In the genomic region with DNA sequence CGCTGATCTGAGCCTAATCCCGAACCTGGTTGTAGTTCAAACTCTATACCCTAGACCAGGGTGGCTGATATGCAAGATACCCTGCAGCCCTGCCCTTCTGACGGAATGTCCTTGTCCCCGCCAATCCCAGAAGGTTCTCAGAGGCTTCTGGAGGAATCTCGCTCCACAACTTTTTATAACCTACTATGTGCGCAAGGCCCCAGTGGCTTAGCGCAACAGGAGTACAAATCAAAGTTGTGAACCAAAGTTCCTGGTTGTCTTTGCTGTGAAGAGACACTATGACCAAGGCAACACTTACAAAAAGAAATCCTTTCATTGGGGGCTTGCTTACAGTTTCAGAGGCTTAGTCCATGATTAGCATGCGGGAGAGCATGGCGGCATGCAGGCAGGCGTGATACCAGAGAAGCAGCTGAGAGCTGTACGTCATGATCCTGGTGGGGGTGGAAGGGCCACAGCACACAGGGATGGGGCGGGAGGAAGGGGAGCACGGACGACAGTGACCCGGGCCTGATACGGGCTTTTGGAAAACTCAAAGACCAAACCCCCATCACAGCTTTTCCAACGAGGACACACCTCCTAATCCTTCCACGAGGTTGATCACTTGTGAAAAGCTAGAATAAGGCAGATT, we compare ENCODE assay signal across 8 mouse cellular contexts. TPM values are rescaled to one million over a fixed set of nuclear protein-coding genes. Genes with fewer than 3 reads are reported as not detected.
DNase-seq lines count a peak whose midpoint lies in the region; ATAC-seq and TF ChIP-seq lines count a peak whose summit lies in the region.

No protein-coding gene starts in this region.

- H3K79me2 ChIP-seq in heart, adult 2 months (replicated peaks; ENCODE audit: control insufficient read depth, insufficient read depth, low read length) = peaks cover 7% of the 10 kb centered on the region

- H3K9ac ChIP-seq in heart, embryonic 12.5 days = no peak overlapping the region
- H3K9ac ChIP-seq in heart, adult 2 months (ENCODE audit: low read depth, low read length) = no peak overlapping the region
- H3K9ac ChIP-seq in ES-E14 (ENCODE audit: insufficient read depth, low read depth, low read length, poor library complexity, severe bottlenecking) = peak overlapping the region; percentile 41
- no peak overlapping the region for H3K9ac ChIP-seq in forebrain, embryonic 14.5 days (ENCODE audit: low read length)
- H3K9ac ChIP-seq in liver, embryonic 14.5 days (replicated peaks) = no peak overlapping the region

- DNase-seq in heart, adult 2 months = no peak
- no peak for DNase-seq in ES-E14 (ENCODE audit: low read depth, low spot score)
- no peak for DNase-seq in forebrain, embryonic 14.5 days (ENCODE audit: low spot score)
- DNase-seq in liver, embryonic 14.5 days (ENCODE audit: low read depth in 3 of 3, low spot score in 3 of 3) = no peak
- DNase-seq in adrenal gland, postnatal 36 days = no peak
- DNase-seq in embryo, embryonic 9.5 days (ENCODE audit: extremely low spot score) = no peak
- DNase-seq in gastrocnemius, adult 8-10 months (ENCODE audit: low spot score in 2 of 2) = no peak

- no peaks in the 10 kb centered on the region for H3K9me3 ChIP-seq in heart, embryonic 12.5 days (replicated peaks)
- H3K9me3 ChIP-seq in ES-E14 (ENCODE audit: control insufficient read depth, insufficient read depth, low read depth, low read length) = no peaks in the 10 kb centered on the region
- no peaks in the 10 kb centered on the region for H3K9me3 ChIP-seq in forebrain, embryonic 14.5 days (replicated peaks; ENCODE audit: control insufficient read depth, low read length)
- H3K9me3 ChIP-seq in liver, embryonic 14.5 days (ENCODE audit: control insufficient read depth, low read length) = no peaks in the 10 kb centered on the region

- H3K4me1 ChIP-seq in heart, embryonic 12.5 days (replicated peaks) = peaks cover 37% of the 10 kb centered on the region
- H3K4me1 ChIP-seq in heart, adult 2 months (ENCODE audit: control insufficient read depth, insufficient read depth, low read length) = peaks cover 6% of the 10 kb centered on the region
- H3K4me1 ChIP-seq in ES-E14 (ENCODE audit: control insufficient read depth in 2 of 2, insufficient read depth in 2 of 2, low read length in 2 of 2, poor library complexity in 1 of 2) = peaks cover 2 to 7% of the 10 kb centered on the region in 2 experiments; a peak in 1 of 4 replicates
- H3K4me1 ChIP-seq in forebrain, embryonic 14.5 days (ENCODE audit: control insufficient read depth, insufficient read depth, low read length) = peaks cover 8% of the 10 kb centered on the region
- peaks cover 27% of the 10 kb centered on the region in 2 experiments for H3K4me1 ChIP-seq in liver, embryonic 14.5 days (replicated peaks; ENCODE audit: control insufficient read depth in 2 of 2, insufficient read depth in 2 of 2, low read length in 1 of 2)

- 66% methylated on average over 18 of the region's 18 CpGs for WGBS in heart, embryonic 12.5 days
- WGBS in heart, adult 2 months = 67% methylated on average over 18 of the region's 18 CpGs
- WGBS in forebrain, embryonic 14.5 days = 73% methylated on average over 18 of the region's 18 CpGs
- WGBS in liver, embryonic 14.5 days (ENCODE audit: insufficient replicate concordance) = 67% methylated on average over 18 of the region's 18 CpGs

- intact Hi-C loops in heart, adult 2 months (cut with DNase I) = loop anchor here (2.0 to 5.0 kb wide), 2 partner anchors 60 to 116 kb away; partner anchors contain the start of genes Sdhb and Szrd1

- TF ChIP-seq EP300 in heart, adult 2 months (IDR thresholded peaks at IDR 0.05; ENCODE audit: insufficient read depth, low read depth, low read length) = no peak
- TF ChIP-seq EP300 in liver, embryonic 14.5 days (IDR thresholded peaks at IDR 0.05; ENCODE audit: low read depth) = no peak

- H3K4me2 ChIP-seq in heart, embryonic 12.5 days = no peak overlapping the region
- no peak overlapping the region for H3K4me2 ChIP-seq in forebrain, embryonic 14.5 days (ENCODE audit: low read length)
- H3K4me2 ChIP-seq in liver, embryonic 14.5 days (ENCODE audit: low read depth) = peak overlapping the region; percentile 17; the same call in 1 of the 2 replicates

- peaks cover 11% of the 10 kb centered on the region; the same call in 1 of the 2 replicates for H3K36me3 ChIP-seq in heart, embryonic 12.5 days
- H3K36me3 ChIP-seq in heart, adult 2 months (ENCODE audit: control insufficient read depth, insufficient read depth, low read length) = no peaks in the 10 kb centered on the region
- H3K36me3 ChIP-seq in ES-E14 (ENCODE audit: control insufficient read depth, insufficient read depth, low read length, poor library complexity, severe bottlenecking) = peaks cover 1% of the 10 kb centered on the region; the same call in 1 of the 2 replicates
- peaks cover 7% of the 10 kb centered on the region for H3K36me3 ChIP-seq in forebrain, embryonic 14.5 days (ENCODE audit: control insufficient read depth, insufficient read depth, low read length)
- peaks cover 3% of the 10 kb centered on the region for H3K36me3 ChIP-seq in liver, embryonic 14.5 days (replicated peaks; ENCODE audit: control insufficient read depth, insufficient read depth, low read depth)

- no peak for TF ChIP-seq POLR2A in heart, adult 2 months (IDR thresholded peaks at IDR 0.05; ENCODE audit: insufficient read depth, low read depth, low read length)

- no peaks in the 10 kb centered on the region for H3K27me3 ChIP-seq in heart, embryonic 12.5 days (replicated peaks)
- no peaks in the 10 kb centered on the region for H3K27me3 ChIP-seq in heart, adult 2 months (ENCODE audit: control insufficient read depth, insufficient read depth, low read length)
- H3K27me3 ChIP-seq in forebrain, embryonic 14.5 days (replicated peaks; ENCODE audit: control insufficient read depth, insufficient read depth, low read length) = no peaks in the 10 kb centered on the region
- H3K27me3 ChIP-seq in liver, embryonic 14.5 days (ENCODE audit: control insufficient read depth, insufficient read depth, low read length) = no peaks in the 10 kb centered on the region

- no peak for TF ChIP-seq CTCF in heart, adult 2 months (IDR thresholded peaks at IDR 0.05)
- no peak for TF ChIP-seq CTCF in liver, embryonic 14.5 days (IDR thresholded peaks at IDR 0.05; ENCODE audit: low read depth)

- no peak overlapping the region for H3K27ac ChIP-seq in heart, embryonic 12.5 days (ENCODE audit: poor library complexity, severe bottlenecking)
- no peak overlapping the region; the same call in 1 of the 2 replicates for H3K27ac ChIP-seq in heart, adult 2 months
- no peak overlapping the region for H3K27ac ChIP-seq in ES-E14 (ENCODE audit: insufficient read depth, low read depth, low read length, poor library complexity, severe bottlenecking)
- H3K27ac ChIP-seq in forebrain, embryonic 14.5 days (ENCODE audit: low read depth, low read length) = no peak overlapping the region
- no peak overlapping the region for H3K27ac ChIP-seq in liver, embryonic 14.5 days

- 0 out of 2 replicates have a peak overlapping the region, but pooled peaks have one; percentile 88 for H3K4me3 ChIP-seq in heart, embryonic 12.5 days
- H3K4me3 ChIP-seq in heart, adult 2 months = no peak overlapping the region; the same call in 1 of the 2 replicates
- H3K4me3 ChIP-seq in ES-E14 (ENCODE audit: insufficient read depth in 1 of 2, low read depth in 1 of 2, low read length in 2 of 2, poor library complexity in 1 of 2, severe bottlenecking in 1 of 2) = peak overlapping the region; percentile 50 to 87; a peak in 3 of 4 replicates
- H3K4me3 ChIP-seq in forebrain, embryonic 14.5 days (ENCODE audit: low read depth, low read length) = no peak overlapping the region
- H3K4me3 ChIP-seq in liver, embryonic 14.5 days (ENCODE audit: insufficient read depth in 1 of 2, low read depth in 2 of 2, low read length in 2 of 2) = peak overlapping the region in 1 of 2 experiments; percentile 96; a peak in 1 of 4 replicates

- ATAC-seq in heart, embryonic 12.5 days (ENCODE audit: insufficient number of reproducible peaks, low FRiP score) = no peak
- peak; percentile 44 for ATAC-seq in forebrain, embryonic 14.5 days
- no peak for ATAC-seq in liver, embryonic 14.5 days (ENCODE audit: insufficient read depth)

- in situ Hi-C loops in ES-E14 (cut with MboI; ENCODE audit: low sequenced_read_pairs in 2 of 2, unreplicated experiment in 2 of 2) = no loop called here

TF ChIP-seq in ES-E14, 5 proteins besides CTCF, POLR2A, EP300 and RAD21 (continues in another document):
- TF ChIP-seq MAFK (IDR thresholded peaks at IDR 0.05; ENCODE audit: insufficient read depth, low read depth, low read length) = no peak
- no peak for TF ChIP-seq ZC3H11A (IDR thresholded peaks at IDR 0.05; ENCODE audit: borderline replicate concordance, low read depth, low read length)

RNA-seq across cellular contexts. Expression of gene Necap2, which starts 0.5 kb away (rescaled TPM):
- polyA plus RNA-seq in heart, embryonic 12.5 days (2016; fragmentation: Nextera tagmentation; extraction: Ambion mirVana) = 43.2 and 44.3 TPM in 2 replicates
- total RNA-seq in heart, adult 2 months (2021) = 10 to 100 TPM; 13.9 to 14.9 TPM
- 21.2 and 24.5 TPM in 2 replicates for polyA plus RNA-seq in heart, adult 2 months (2012; rRNA removed)
- 28.3 and 36.3 TPM in 2 replicates for total RNA-seq in ES-E14 (2012; rRNA removed)
- polyA plus RNA-seq in forebrain, embryonic 14.5 days (2014; fragmentation: Nextera tagmentation; extraction: Ambion mirVana) = 36.6 and 41.8 TPM in 2 replicates
- polyA plus RNA-seq in liver, embryonic 14.5 days (2012; rRNA removed) = 58.9 and 60.3 TPM in 2 replicates
- 88.7 and 99.5 TPM in 2 replicates for polyA plus RNA-seq in liver, embryonic 14.5 days (2014; fragmentation: Nextera tagmentation; extraction: Ambion mirVana)
- 10 to 100 TPM; 61.4 to 61.9 TPM for total RNA-seq in adrenal gland, postnatal 36 days (2021)
- 10 to 100 TPM; 12.0 to 19.2 (median 13.8) TPM for total RNA-seq in gastrocnemius, adult 8-10 months (2022)

RNA-seq across cellular contexts. Expression of gene Spata21, which starts 9.5 kb away (rescaled TPM):
- not detected in 2 replicates for polyA plus RNA-seq in heart, embryonic 12.5 days (2016; fragmentation: Nextera tagmentation; extraction: Ambion mirVana)
- total RNA-seq in heart, adult 2 months (2021) = not detected
- 0.16 and 0.20 TPM in 2 replicates for polyA plus RNA-seq in heart, adult 2 months (2012; rRNA removed)
- 0.21 and 0.27 TPM in 2 replicates for total RNA-seq in ES-E14 (2012; rRNA removed)
- polyA plus RNA-seq in forebrain, embryonic 14.5 days (2014; fragmentation: Nextera tagmentation; extraction: Ambion mirVana) = 0.19 TPM in 1 of 2 replicates, not detected in the other
- 0.03 TPM in 1 of 2 replicates, not detected in the other for polyA plus RNA-seq in liver, embryonic 14.5 days (2012; rRNA removed)
- not detected in 2 replicates for polyA plus RNA-seq in liver, embryonic 14.5 days (2014; fragmentation: Nextera tagmentation; extraction: Ambion mirVana)
- total RNA-seq in adrenal gland, postnatal 36 days (2021) = not detected
- not detected for total RNA-seq in gastrocnemius, adult 8-10 months (2022)

RNA-seq across cellular contexts. Expression of gene Crocc, which starts 18.3 kb away (rescaled TPM):
- polyA plus RNA-seq in heart, embryonic 12.5 days (2016; fragmentation: Nextera tagmentation; extraction: Ambion mirVana) = 6.3 and 6.7 TPM in 2 replicates
- total RNA-seq in heart, adult 2 months (2021) = 1 to 10 TPM; 4.6 to 4.9 TPM
- polyA plus RNA-seq in heart, adult 2 months (2012; rRNA removed) = 5.1 and 8.1 TPM in 2 replicates
- 15.2 and 33.2 TPM in 2 replicates for total RNA-seq in ES-E14 (2012; rRNA removed)
- polyA plus RNA-seq in forebrain, embryonic 14.5 days (2014; fragmentation: Nextera tagmentation; extraction: Ambion mirVana) = 6.6 and 7.8 TPM in 2 replicates
- polyA plus RNA-seq in liver, embryonic 14.5 days (2012; rRNA removed) = 1.3 and 1.7 TPM in 2 replicates
- 0.35 and 0.53 TPM in 2 replicates for polyA plus RNA-seq in liver, embryonic 14.5 days (2014; fragmentation: Nextera tagmentation; extraction: Ambion mirVana)
- 1 to 10 TPM; 5.5 to 5.8 TPM for total RNA-seq in adrenal gland, postnatal 36 days (2021)
- 1 to 10 TPM; 1.2 to 2.2 (median 1.9) TPM for total RNA-seq in gastrocnemius, adult 8-10 months (2022)

Comparison
In these comparisons a context has a peak if more than half of its experiments do, and no peak if none do; other contexts are left out.
1. H3K4me3 ChIP-seq: peak in heart, embryonic 12.5 days (single experiment) and ES-E14 (2 of 2); none in heart, adult 2 months (single experiment) and forebrain, embryonic 14.5 days (single experiment).